Mouse (Mus musculus): Measurements from ENCODE around the gene Gzmm.
"Not testable (repeated sequence)": the region's sequence is repeated elsewhere in the genome, so short reads cannot be mapped to it uniquely, and the experiment has no call there.

Gzmm gene

GRCm38 (mm10) chr10:79698459-79698858, 9.6 kb downstream of the Gzmm start:
- in situ Hi-C loops (cut with MboI, MseI): loop anchor here (25.0 kb wide), 1 partner anchor 1111 kb away; the partner anchor contains the start of gene Syde1

GRCm38 (mm10) chr10:79700676-79701075, 11.9 kb downstream of the Gzmm start:
- in situ Hi-C loops (cut with MboI, MseI): no loop called here

- in situ Hi-C loops (cut with MboI, MseI): no loop called here
Observed at GRCm38 (mm10) chr10:79701443-79702129, 12.8 kb downstream of the Gzmm start.

GRCm38 (mm10) chr10:79702970-79703369, 14.2 kb downstream of the Gzmm start:
- in situ Hi-C loops (cut with MboI, MseI): not testable (repeated sequence)

GRCm38 (mm10) chr10:79703541-79703940, 14.7 kb downstream of the Gzmm start:
- in situ Hi-C loops (cut with MboI, MseI): no loop called here

GRCm38 (mm10) chr10:79704065-79704969, 15.5 kb downstream of the Gzmm start, which contains the start of gene Bsg:
Gene Bsg, plus strand, starts transcription at chr10:79704491.
- in situ Hi-C loops (cut with MboI, MseI): no loop called here

- in situ Hi-C loops (cut with MboI, MseI): no loop called here
Observed at GRCm38 (mm10) chr10:79704970-79705360, 16.1 kb downstream of the Gzmm start.

- in situ Hi-C loops (cut with MboI, MseI): no loop called here
Observed at GRCm38 (mm10) chr10:79705951-79706350, 17.1 kb downstream of the Gzmm start.

GRCm38 (mm10) chr10:79706406-79707094, 17.7 kb downstream of the Gzmm start:
- in situ Hi-C loops (cut with MboI, MseI): no loop called here

- in situ Hi-C loops (cut with MboI, MseI): no loop called here
Observed at GRCm38 (mm10) chr10:79707162-79707561, 18.3 kb downstream of the Gzmm start.

GRCm38 (mm10) chr10:79707759-79708158, 18.9 kb downstream of the Gzmm start:
- in situ Hi-C loops (cut with MboI, MseI): no loop called here

- in situ Hi-C loops (cut with MboI, MseI): no loop called here
Observed at GRCm38 (mm10) chr10:79708668-79709067, 19.8 kb downstream of the Gzmm start.

GRCm38 (mm10) chr10:79709307-79709706, 20.5 kb downstream of the Gzmm start:
- in situ Hi-C loops (cut with MboI, MseI): no loop called here

GRCm38 (mm10) chr10:79712029-79712428, 23.2 kb downstream of the Gzmm start:
- in situ Hi-C loops (cut with MboI, MseI): no loop called here

GRCm38 (mm10) chr10:79712499-79713126, 23.8 kb downstream of the Gzmm start:
- in situ Hi-C loops (cut with MboI, MseI): no loop called here

- in situ Hi-C loops (cut with MboI, MseI): no loop called here
Observed at GRCm38 (mm10) chr10:79713163-79713562, 24.3 kb downstream of the Gzmm start.

GRCm38 (mm10) chr10:79714996-79715395, 26.2 kb downstream of the Gzmm start:
- in situ Hi-C loops (cut with MboI, MseI): no loop called here

GRCm38 (mm10) chr10:79716254-79716987, 27.6 kb downstream of the Gzmm start, which contains the start of gene Hcn2:
Gene Hcn2, plus strand, starts transcription at chr10:79716634.
- in situ Hi-C loops (cut with MboI, MseI): no loop called here

GRCm38 (mm10) chr10:79716988-79717355, 28.2 kb downstream of the Gzmm start:
- in situ Hi-C loops (cut with MboI, MseI): no loop called here

- in situ Hi-C loops (cut with MboI, MseI): no loop called here
Observed at GRCm38 (mm10) chr10:79717640-79718357, 29.0 kb downstream of the Gzmm start.
